Mouse (Mus musculus) c-Kit-negative CD71-positive TER-119-positive erythroid progenitor cells, embryonic 14.5 days (primary cell): ENCODE measurements around the gene Krt18.
A peak's percentile ranks its signal among the peaks of the same experiment; 100 is the strongest.
"Not testable (repeated sequence)": the region's sequence is repeated elsewhere in the genome, so short reads cannot be mapped to it uniquely, and the experiment has no call there.

ENCODE experiments used
- DNase-seq: peaks from one replicate; pipeline ENCODE4 v3.0.0-alpha.2; 2013; ENCODE audit warnings: low read depth, low spot score

Gene Krt18

DNA sequence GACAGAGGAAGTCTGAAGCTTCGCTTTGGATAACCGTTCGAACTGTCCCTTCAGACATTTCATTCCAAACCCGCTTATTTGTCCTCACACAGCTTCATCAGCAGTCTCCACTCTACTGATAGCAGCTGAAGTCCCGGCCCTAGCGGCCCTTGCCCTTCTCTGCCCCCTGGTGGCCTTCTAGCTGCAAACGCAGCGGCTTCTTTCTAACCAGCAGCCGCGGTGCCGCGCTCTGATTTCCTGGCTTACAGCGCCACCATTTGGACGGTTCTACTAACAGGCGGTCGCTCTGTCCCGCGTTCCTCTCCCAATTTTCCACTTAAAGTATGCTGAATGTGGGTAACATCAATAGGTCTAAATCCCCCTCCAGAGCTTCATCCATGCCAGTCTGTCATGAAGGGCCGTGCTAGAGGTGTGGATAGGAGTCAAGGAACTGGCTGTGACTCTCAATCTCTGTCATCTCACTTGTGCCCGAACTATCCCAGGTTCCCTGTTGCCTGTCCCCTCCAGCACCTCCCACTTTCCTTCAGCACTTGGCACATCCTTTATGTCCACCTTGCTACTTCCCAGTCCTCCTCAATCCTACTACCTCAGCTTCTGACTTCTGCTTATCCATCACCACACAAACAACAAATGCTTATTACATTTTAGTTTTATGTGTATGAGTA is 37.8 kb downstream of the Krt18 start:
- peak; percentile 62 for DNase-seq

- DNase-seq, result no peak
Observed at GRCm38 (mm10) chr15:102070476-102071467, 42.8 kb downstream of the Krt18 start.

GRCm38 (mm10) chr15:102072963-102073558 is 45.1 kb downstream of the Krt18 start:
- DNase-seq, result no peak

DNA sequence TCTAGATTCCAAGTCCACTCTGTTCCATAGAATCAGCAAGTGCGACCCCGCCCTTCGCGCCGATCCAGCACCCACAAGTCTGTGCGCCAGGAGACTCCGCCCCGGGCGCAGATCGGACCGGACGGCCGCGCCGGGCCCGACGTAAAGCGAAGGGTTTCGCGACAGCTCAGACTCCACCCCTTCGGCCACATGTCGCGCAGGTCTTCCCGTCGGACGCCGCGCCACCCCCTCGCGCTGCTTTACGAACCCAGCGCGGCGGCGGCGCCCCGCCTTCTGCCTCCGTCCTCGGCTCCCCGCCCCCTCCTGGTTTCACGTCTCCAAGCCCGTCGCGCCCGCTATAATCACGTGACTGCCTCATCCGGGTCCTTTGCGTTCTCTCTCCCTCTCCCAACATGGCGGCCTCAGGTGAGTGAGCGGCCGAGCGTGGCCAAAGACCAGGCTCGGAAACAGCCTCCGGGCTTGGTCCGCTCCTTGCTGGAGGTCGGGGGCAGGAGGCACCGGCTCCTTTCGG is 45.6 kb downstream of the Krt18 start, which contains the start of gene Eif4b:
Gene Eif4b, plus strand, starts transcription at position 215 of the 511 bp plus-strand sequence.
- peak; percentile 97 for DNase-seq

DNA sequence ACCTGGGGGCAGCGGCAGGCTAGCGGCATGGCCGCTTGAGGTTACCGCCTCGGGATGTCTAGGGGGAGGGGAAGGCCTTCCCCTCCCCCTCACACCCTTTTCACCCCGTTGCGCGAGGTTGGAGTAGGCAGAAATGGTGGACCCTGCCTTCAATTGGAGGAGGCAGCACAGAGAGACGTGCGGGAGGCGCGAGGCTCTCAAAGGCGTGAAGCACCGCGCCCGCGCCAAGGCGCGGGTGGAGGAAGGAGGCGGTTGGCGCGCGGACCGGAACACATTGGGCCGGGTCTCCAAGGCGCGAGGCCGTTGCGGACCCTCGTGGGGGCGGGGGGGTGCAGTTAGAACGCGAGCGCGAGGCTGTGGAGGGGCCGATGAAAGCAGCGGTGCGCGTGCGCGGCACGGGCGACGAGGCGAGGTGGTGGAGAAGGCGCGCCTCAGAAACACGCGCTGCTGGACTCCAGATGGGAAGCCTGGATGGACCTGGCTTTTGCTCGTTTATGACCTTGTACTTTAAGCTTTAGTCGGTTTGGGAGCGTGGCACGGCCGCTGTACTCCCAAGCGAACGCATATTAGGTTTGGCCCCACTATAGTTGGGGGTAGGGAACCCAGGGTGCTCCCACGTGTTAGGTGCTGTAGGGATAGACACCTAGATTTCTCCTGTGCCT is 46.2 kb downstream of the Krt18 start:
- DNase-seq, result peak; percentile 35

DNA sequence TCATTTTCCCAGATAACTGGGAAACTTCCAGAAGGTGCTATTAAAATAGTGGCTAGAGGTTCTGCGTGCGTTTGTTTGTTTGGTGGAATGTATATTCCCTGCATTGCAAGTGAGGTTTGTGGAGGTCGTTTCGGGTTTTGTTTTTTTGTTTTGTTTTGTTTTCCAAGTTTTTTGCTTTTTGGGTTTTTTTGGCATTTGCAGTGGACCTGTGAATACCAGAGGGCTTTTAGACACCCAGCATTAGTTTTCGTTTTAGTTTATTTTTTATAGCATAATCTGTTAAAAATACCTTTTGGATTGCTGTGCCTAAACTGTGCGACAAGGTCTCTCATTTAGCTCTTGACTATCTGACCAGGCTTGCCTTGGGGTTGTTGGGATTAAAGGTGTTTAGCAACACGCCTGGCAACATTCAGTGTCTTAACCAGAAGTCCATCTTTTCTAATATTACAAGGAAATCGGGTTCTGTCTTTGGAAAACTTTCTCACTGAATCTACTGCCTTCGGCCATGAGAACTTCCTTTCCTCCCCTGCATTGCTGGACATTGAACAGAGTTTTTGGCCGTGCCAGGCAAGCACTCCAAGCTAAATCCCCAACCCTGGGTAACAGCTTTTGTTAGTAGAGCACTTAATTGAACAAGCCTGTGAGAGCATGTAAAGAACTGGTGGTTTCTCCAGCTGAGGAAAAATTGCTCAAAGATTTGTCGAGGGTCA is 47.1 kb downstream of the Krt18 start:
- no peak for DNase-seq

GRCm38 (mm10) chr15:102077111-102077677 is 49.2 kb downstream of the Krt18 start:
- DNase-seq, result no peak

DNA sequence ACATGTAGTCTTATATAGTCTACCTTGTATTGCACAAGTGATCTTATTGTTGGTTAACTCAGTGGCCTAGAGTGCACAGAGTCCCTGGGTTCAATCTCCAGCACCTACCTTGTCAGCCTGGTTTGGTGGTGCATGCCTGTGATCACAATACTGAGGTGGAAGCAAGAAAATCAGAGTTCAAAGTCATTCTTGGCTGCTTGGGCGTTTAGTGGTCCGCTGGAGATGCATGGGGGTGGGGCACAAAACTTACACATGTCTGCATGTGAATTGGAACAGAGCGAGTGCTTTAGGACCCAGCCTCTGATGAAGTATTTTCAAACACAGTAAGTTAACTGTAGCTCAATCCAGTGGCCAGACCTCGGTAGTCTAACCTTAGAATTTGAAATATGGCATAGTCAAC is 51.2 kb downstream of the Krt18 start:
- DNase-seq, result no peak

DNA sequence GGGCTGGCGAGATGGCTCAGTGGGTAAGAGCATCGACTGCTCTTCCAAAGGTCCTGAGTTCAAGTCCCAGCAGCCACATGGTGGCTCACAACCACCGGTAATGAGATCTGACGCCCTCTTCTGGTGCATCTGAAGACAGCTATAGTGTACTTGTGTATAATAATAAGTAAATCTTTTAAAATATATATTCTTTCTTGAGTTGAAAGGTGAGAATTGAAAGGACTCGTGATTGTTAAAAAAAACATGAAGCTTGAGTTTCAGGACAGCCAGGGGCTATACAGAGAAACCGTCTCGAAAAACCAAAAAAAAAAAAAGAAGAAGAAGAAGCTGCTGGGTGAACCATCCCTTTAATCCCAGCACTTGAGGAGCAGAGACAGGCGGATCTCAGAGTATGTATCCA is 51.9 kb downstream of the Krt18 start:
- not testable (repeated sequence) for DNase-seq

- no peak for DNase-seq
Observed at GRCm38 (mm10) chr15:102080429-102080828, 52.4 kb downstream of the Krt18 start.
